Mouse (Mus musculus) gastrocnemius, adult 18-20 months (tissue): ENCODE measurements around the gene Slc5a11. TPM values are rescaled to one million over a fixed set of nuclear protein-coding genes. Genes with fewer than 3 reads are reported as not detected.

Source experiments
- DNase-seq: peaks from one replicate; pipeline ENCODE4 v3.0.0; 2021; ENCODE audit warnings: low spot score
- total RNA-seq, 2 experiments: library from RNA; stranded (reverse); gene quantifications; 2 replicates each; pipeline ENCODE4 v1.2.3; 2021

Gene Slc5a11
- total RNA-seq, 2 experiments from 2014 or later, result not detected

GRCm38 (mm10) chr7:123283826-123284225 is 69.2 kb downstream of the Slc5a11 start:
- no peak for DNase-seq

GRCm38 (mm10) chr7:123285896-123286295 is 71.3 kb downstream of the Slc5a11 start:
- DNase-seq, result no peak

GRCm38 (mm10) chr7:123287903-123288302 is 73.3 kb downstream of the Slc5a11 start:
- no peak for DNase-seq

GRCm38 (mm10) chr7:123289176-123289575 is 74.6 kb downstream of the Slc5a11 start:
- DNase-seq, result no peak

- DNase-seq, result no peak
Measured at GRCm38 (mm10) chr7:123291942-123292341, 77.4 kb downstream of the Slc5a11 start.

- DNase-seq, result no peak
Measured at GRCm38 (mm10) chr7:123293898-123294297, 79.3 kb downstream of the Slc5a11 start.

- no peak for DNase-seq
Measured at GRCm38 (mm10) chr7:123295423-123295822, 80.8 kb downstream of the Slc5a11 start.

GRCm38 (mm10) chr7:123296097-123296496 is 81.5 kb downstream of the Slc5a11 start:
- no peak for DNase-seq

- peak; percentile 53 for DNase-seq
Measured at GRCm38 (mm10) chr7:123298225-123298624, 83.6 kb downstream of the Slc5a11 start.

- no peak for DNase-seq
Measured at GRCm38 (mm10) chr7:123300258-123300657, 85.7 kb downstream of the Slc5a11 start.

- no peak for DNase-seq
Measured at GRCm38 (mm10) chr7:123305397-123305796, 90.8 kb downstream of the Slc5a11 start.

- no peak for DNase-seq
Measured at GRCm38 (mm10) chr7:123307236-123307635, 92.7 kb downstream of the Slc5a11 start.

- no peak for DNase-seq
Measured at GRCm38 (mm10) chr7:123307887-123308558, 93.4 kb downstream of the Slc5a11 start.

- DNase-seq, result no peak
Measured at GRCm38 (mm10) chr7:123311836-123312235, 97.3 kb downstream of the Slc5a11 start.

- DNase-seq, result no peak
Measured at GRCm38 (mm10) chr7:123312738-123313137, 98.2 kb downstream of the Slc5a11 start.

- no peak for DNase-seq
Measured at GRCm38 (mm10) chr7:123322452-123323121, 108.0 kb downstream of the Slc5a11 start.

Other genes starting within 250 kb of the Slc5a11 start
- 10 to 100 TPM; 23.4 to 24.5 TPM for gene Rbbp6, start 249.1 kb upstream of the Slc5a11 start, total RNA-seq
- 10 to 100 TPM; 20.7 to 22.3 TPM for gene Tnrc6a, start 90.9 kb upstream of the Slc5a11 start, total RNA-seq
- 10 to 100 TPM; 26.2 to 29.5 TPM for gene Lcmt1, start 155.0 kb downstream of the Slc5a11 start, total RNA-seq
- gene Arhgap17, start 155.1 kb downstream of the Slc5a11 start, total RNA-seq, result 10 to 100 TPM; 15.1 to 15.3 TPM
- gene Aqp8, start 247.5 kb downstream of the Slc5a11 start, total RNA-seq, result under 1 TPM in 1 of 2 experiments, not detected in 1; 0.24 TPM